Mouse (Mus musculus) ES-E14 (cell line): ENCODE results near the gene Gm39566. TPM values are rescaled to one million over a fixed set of nuclear protein-coding genes. Genes with fewer than 3 reads are reported as not detected.
A peak's percentile ranks its signal among the peaks of the same experiment; 100 is the strongest.

Experiments used
- DNase-seq: peaks from one replicate; pipeline ENCODE4 v3.0.0-alpha.2; 2013; ENCODE audit warnings: low read depth, low spot score
- H3K27ac ChIP-seq: 2 replicates; pipeline ENCODE4 v1.5.1; 2012; ENCODE audit warnings: low read depth, mild to moderate bottlenecking, low read length, moderate library complexity, mixed read lengths; ENCODE audit not compliant: poor library complexity, insufficient read depth, severe bottlenecking
- H3K36me3 ChIP-seq: 2 replicates; pipeline ENCODE4 v1.6.1; 2012; ENCODE audit warnings: mild to moderate bottlenecking, low read length, moderate library complexity, mixed read lengths; ENCODE audit not compliant: control insufficient read depth, poor library complexity, insufficient read depth, severe bottlenecking
- H3K4me1 ChIP-seq, 2 experiments: fragments of 150-350 bp in 1 of 2; sonication (generic) in 1 of 2; 2 replicates each; pipeline ENCODE4 v1.6.1; 2012; ENCODE audit warnings: low read length in 2 of 2, mild to moderate bottlenecking in 1 of 2, mixed read lengths in 1 of 2; ENCODE audit not compliant: control insufficient read depth in 2 of 2, insufficient read depth in 2 of 2, poor library complexity in 1 of 2
- H3K4me3 ChIP-seq, 2 experiments: fragments of 150-350 bp in 1 of 2; sonication (generic) in 1 of 2; 2 replicates each; pipeline ENCODE4 v1.5.1; 2012; ENCODE audit warnings: low read length in 2 of 2, low read depth in 1 of 2, mild to moderate bottlenecking in 1 of 2, mixed read lengths in 1 of 2; ENCODE audit not compliant: insufficient read depth in 1 of 2, poor library complexity in 1 of 2, severe bottlenecking in 1 of 2
- H3K9ac ChIP-seq: 2 replicates; pipeline ENCODE4 v1.6.1; 2012; ENCODE audit warnings: low read depth, mild to moderate bottlenecking, low read length, mixed read lengths; ENCODE audit not compliant: poor library complexity, insufficient read depth, severe bottlenecking
- H3K9me3 ChIP-seq: fragments of 150-350 bp; sonication (generic); 2 replicates; pipeline ENCODE4 v1.6.1; 2012; ENCODE audit warnings: low read depth, mild to moderate bottlenecking, low read length; ENCODE audit not compliant: control insufficient read depth, insufficient read depth
- CHD2 ChIP-seq: IDR thresholded peaks from 2 replicates; pipeline ENCODE4 v1.6.1; 2014; ENCODE audit warnings: mild to moderate bottlenecking, low read depth, low read length, inconsistent platforms
- HCFC1 ChIP-seq: IDR thresholded peaks from 2 replicates; pipeline ENCODE4 v1.6.1; 2012; ENCODE audit warnings: low read length, inconsistent platforms, borderline replicate concordance; ENCODE audit not compliant: insufficient read depth
- MAFK ChIP-seq: IDR thresholded peaks from 2 replicates; pipeline ENCODE4 v1.6.1; 2014; ENCODE audit warnings: mild to moderate bottlenecking, low read depth, low read length, inconsistent platforms; ENCODE audit not compliant: insufficient read depth
- ZC3H11A ChIP-seq: IDR thresholded peaks from 2 replicates; pipeline ENCODE4 v1.6.1; 2012; ENCODE audit warnings: low read depth, mild to moderate bottlenecking, inconsistent platforms, low read length, borderline replicate concordance
- ZNF384 ChIP-seq: IDR thresholded peaks from 2 replicates; pipeline ENCODE4 v1.6.1; 2012; ENCODE audit warnings: low read depth, low read length, inconsistent platforms
- in situ Hi-C, 2 experiments: fragments of 600-800 bp; cut with MboI; formaldehyde crosslinking; loops; one replicate each; pipeline ENCODE4 v1.15.1; 2025; ENCODE audit warnings: low sequenced_read_pairs in 2 of 2, inconsistent platforms in 1 of 2; ENCODE audit not compliant: unreplicated experiment in 2 of 2
- total RNA-seq: library from RNA; depleted of rRNA; stranded (reverse); fragments of 300-350 nt; gene quantifications from 2 replicates; pipeline ENCODE4 v1.2.3, GENCODE M21; 2012

Gm39566 gene
- total RNA-seq, 1 experiment: not detected

DNA sequence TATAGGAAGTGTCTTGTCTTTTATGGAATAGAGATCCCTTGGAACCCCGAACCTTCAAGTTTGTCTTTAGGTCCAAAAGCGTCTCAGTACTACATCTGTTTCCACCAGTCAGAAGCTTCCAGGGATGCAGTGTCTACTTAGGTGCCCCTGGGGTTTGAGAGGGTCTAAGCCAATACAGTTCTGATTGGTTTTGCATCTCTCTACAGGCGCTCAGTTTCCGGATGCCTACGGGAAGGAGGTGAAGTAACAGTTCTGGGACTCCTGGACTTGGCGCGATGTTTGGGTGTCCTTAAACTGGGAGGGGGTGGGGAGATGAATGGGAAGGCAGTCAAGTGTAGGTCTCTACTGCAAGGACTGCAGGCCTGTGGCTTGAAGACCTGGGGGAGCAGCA, 23.6 kb upstream of the Gm39566 start:
- Histone ChIP-seq H3K4me1 (peaks cover 0 to 1% of the 10 kb centered on the region in 2 experiments; a peak in 1 of 4 replicates), H3K9me3 (no peaks in the 10 kb centered on the region), H3K9ac (peak overlapping the region; percentile 77), H3K27ac (peak overlapping the region; percentile 19), H3K36me3 (no peaks in the 10 kb centered on the region), H3K4me3 (peak overlapping the region; percentile 71 to 100)
- in situ Hi-C loops: no loop called here
- no peak for DNase-seq
- TF ChIP-seq MAFK (no peak), ZNF384 (no peak), CHD2 (no peak), HCFC1 (no peak), ZC3H11A (no peak)

DNA sequence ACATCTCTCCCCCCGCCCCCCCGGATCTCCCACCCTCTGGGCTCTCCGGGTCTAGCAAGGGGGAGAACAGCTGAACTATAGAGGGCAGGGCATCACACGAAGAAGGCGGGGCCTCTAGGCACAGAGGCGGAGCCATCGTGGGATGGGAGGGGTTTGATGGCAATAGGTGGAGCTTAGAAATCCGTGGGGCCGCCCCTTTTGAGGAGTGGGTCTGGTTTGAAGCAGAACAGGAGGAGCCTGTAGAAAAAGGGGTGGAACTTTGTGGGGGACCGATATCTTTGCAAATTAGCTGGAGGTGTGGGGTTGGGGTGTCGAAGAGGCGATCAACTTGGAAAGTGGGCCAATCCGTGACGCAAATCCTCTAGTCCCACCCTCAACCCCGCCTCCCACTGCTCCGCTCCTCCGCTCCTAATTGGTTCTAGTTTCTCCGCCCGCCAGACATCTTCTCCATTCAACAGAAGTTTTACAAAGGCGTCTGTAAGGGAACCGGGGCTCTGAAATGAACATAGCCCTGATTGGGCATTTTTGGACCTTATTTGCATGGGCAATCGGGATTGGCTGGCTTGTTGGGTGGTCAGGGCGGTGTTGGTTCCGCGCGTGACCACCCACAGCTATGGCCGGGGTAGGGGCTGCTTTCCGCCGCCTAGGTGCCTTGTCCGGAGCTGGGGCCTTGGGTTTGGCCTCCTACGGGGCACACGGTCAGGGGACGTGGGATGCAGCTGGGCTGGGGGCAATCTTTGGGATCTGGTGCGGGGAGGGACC, 23.0 kb upstream of the Gm39566 start, which contains the start of gene Tmem256:
Gene Tmem256 (plus strand): TSS at position 563 of the 762 bp plus-strand sequence.
- no peaks in the 10 kb centered on the region for H3K9me3 ChIP-seq
- peak; percentile 99 for DNase-seq
- peak within 1 kb of the TSS; percentile 19 for H3K27ac ChIP-seq
- H3K9ac ChIP-seq: peak within 1 kb of the TSS; percentile 77
- H3K36me3 ChIP-seq: no peaks in the 10 kb centered on the region
- in situ Hi-C loops: no loop called here
- 0 out of 2 replicates have a peak, but pooled peaks have one; percentile 37 for TF ChIP-seq MAFK
- TF ChIP-seq CHD2: peak; percentile 85
- TF ChIP-seq ZC3H11A: no peak
- peaks cover 0 to 1% of the 10 kb centered on the region in 2 experiments; a peak in 1 of 4 replicates for H3K4me1 ChIP-seq
- H3K4me3 ChIP-seq: peak within 1 kb of the TSS; percentile 85 to 100

DNA sequence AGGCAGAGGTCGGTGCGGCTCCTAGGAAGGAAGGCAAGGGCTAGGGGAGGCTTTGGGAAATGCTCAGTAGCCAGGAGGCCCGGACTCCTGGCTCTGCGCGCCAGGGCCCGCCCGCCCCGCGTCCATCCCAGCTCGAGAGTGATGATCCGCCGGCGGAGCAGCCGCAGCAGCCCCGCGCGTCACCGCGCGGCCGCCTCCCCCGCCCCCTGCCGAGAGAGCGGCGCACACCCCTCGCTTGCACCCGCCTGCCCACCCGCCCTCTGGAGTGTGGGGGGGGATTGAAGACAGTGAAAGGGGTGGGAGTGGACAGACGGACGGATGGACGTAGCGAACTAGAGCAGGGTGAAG, 22.5 kb upstream of the Gm39566 start, which contains the start of gene Nlgn2:
Gene Nlgn2 (minus strand): TSS at position 181 of the 348 bp plus-strand sequence.
- in situ Hi-C loops: no loop called here
- Histone ChIP-seq H3K4me3 (peak within 1 kb of the TSS; percentile 85 to 100), H3K4me1 (peaks cover 0 to 1% of the 10 kb centered on the region in 2 experiments; a peak in 1 of 4 replicates), H3K36me3 (no peaks in the 10 kb centered on the region), H3K9ac (peak within 1 kb of the TSS; percentile 77), H3K9me3 (no peaks in the 10 kb centered on the region), H3K27ac (peak within 1 kb of the TSS; percentile 19)
- TF ChIP-seq ZNF384 (no peak), ZC3H11A (no peak), HCFC1 (no peak)
- no peak for DNase-seq

DNA sequence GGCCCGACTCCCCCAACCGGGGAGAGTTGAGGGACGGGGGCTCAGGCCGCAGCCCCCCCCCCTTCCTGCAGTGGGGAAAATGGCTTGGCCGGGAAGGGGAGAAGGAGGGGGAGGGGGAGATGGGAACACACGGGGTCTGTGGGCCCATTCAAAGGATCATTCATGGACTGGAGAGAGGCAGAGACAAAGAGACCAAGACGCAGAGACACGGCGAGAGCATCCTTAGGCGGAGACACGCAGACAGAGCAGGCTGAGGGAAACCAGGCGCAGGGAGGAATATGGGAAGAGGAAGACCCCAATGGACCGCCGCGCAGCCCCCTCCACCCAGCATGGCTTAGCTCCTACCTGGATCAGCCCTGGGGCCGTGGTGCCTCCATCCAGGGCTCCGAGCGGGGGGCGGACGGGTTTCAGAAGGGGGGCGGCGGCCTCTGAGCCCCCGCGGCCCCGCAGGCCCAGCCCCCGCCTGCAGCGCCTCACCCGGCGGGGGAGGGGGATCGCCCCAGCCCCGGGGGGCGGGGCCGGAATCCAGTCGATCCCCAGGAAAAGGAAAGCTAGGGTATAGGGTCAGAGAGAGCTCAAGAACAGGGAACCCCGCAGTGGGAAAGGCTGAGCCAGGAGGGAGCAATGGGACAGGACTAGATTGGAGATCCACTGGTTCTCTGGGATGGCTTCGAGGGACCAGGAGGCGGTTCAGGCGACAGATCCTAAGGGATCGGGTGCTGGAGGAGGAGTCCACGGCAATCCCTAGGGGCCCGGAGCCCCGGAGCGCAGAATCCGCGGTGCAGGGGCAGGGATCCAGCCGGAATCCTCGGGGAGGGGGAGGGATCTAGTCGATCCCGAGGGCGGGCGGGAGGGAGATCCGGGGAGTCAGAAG, 21.8 kb upstream of the Gm39566 start:
- no peak for DNase-seq

More for the DNA sequence above, 21.8 kb upstream of the Gm39566 start:
- in situ Hi-C loops: no loop called here
- Histone ChIP-seq H3K36me3 (no peaks in the 10 kb centered on the region), H3K9me3 (no peaks in the 10 kb centered on the region), H3K27ac (no peak overlapping the region), H3K4me3 (peak overlapping the region; percentile 85 to 100), H3K9ac (peak overlapping the region; percentile 77), H3K4me1 (peaks cover 0 to 1% of the 10 kb centered on the region in 2 experiments; a peak in 1 of 4 replicates)
- TF ChIP-seq MAFK (no peak), CHD2 (no peak), HCFC1 (no peak), ZNF384 (no peak), ZC3H11A (no peak)
